Mouse (Mus musculus): ENCODE measurements around the gene Ppp1r9b. TPM values are rescaled to one million over a fixed set of nuclear protein-coding genes. Genes with fewer than 3 reads are reported as not detected.
A peak's percentile ranks its signal among the peaks of the same experiment; 100 is the strongest.

The Ppp1r9b gene
- polyA plus RNA-seq, 1 experiment from 2014 or later: 14.3 TPM

DNA sequence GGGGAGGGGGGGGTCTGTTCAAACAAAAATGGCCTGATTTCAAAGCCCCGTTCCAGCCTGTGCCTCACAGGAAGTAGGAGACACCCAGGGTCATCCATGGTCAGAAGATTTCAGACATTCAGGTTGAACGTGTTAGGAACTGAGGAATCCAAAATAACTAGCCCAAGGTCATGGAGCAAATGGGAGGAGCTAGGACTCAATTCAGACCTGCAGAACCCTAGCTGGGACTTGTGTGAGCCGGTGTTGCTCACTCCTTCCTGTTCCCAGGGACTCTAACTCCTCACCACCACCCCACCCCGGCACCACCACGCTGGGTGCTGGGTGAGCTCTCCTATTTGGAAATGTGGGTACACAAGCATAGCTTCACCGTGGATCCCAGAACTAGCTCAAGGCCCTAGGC is 3.5 kb upstream of the Ppp1r9b start:
- Histone ChIP-seq H3K27ac (ENCODE audit: low read depth) (no peak overlapping the region), H3K4me2 (no peak overlapping the region), H3K4me3 (ENCODE audit: low read depth, low read length) (no peak overlapping the region), H3K36me3 (ENCODE audit: insufficient read depth) (no peaks in the 10 kb centered on the region), H3K9me3 (ENCODE audit: low read depth, low read length) (no peaks in the 10 kb centered on the region), H3K27me3 (ENCODE audit: insufficient read depth, low read length) (no peaks in the 10 kb centered on the region), H3K9ac (no peak overlapping the region), H3K4me1 (ENCODE audit: insufficient read depth) (peaks cover 19% of the 10 kb centered on the region)
- TF ChIP-seq CTCF (IDR thresholded peaks at IDR 0.05; ENCODE audit: low read depth): no peak
- DNase-seq: no peak
- WGBS: 40% methylated on average over 6 of the region's 6 CpGs
- no peak for ATAC-seq (ENCODE audit: insufficient read depth)

GRCm38 (mm10) chr11:94987851-94988250 is 3.0 kb upstream of the Ppp1r9b start:
- no peak for DNase-seq
- H3K36me3 ChIP-seq (ENCODE audit: insufficient read depth): no peaks in the 10 kb centered on the region
- ATAC-seq (ENCODE audit: insufficient read depth): no peak
- H3K4me3 ChIP-seq (ENCODE audit: low read depth, low read length): no peak overlapping the region
- H3K27ac ChIP-seq (ENCODE audit: low read depth): no peak overlapping the region; the same call in 1 of the 2 replicates
- no peak overlapping the region for H3K9ac ChIP-seq
- 77% methylated on average over 8 of the region's 8 CpGs for WGBS
- H3K9me3 ChIP-seq (ENCODE audit: low read depth, low read length): no peaks in the 10 kb centered on the region
- H3K4me2 ChIP-seq: no peak overlapping the region
- H3K27me3 ChIP-seq (ENCODE audit: insufficient read depth, low read length): no peaks in the 10 kb centered on the region
- H3K4me1 ChIP-seq (ENCODE audit: insufficient read depth): peaks cover 21% of the 10 kb centered on the region
- TF ChIP-seq CTCF (IDR thresholded peaks at IDR 0.05; ENCODE audit: low read depth): no peak

GRCm38 (mm10) chr11:94988780-94989561 is 1.9 kb upstream of the Ppp1r9b start:
- Histone ChIP-seq H3K36me3 (ENCODE audit: insufficient read depth) (no peaks in the 10 kb centered on the region), H3K27ac (ENCODE audit: low read depth) (peak overlapping the region; percentile 96), H3K4me3 (ENCODE audit: low read depth, low read length) (peak overlapping the region; percentile 89), H3K27me3 (ENCODE audit: insufficient read depth, low read length) (no peaks in the 10 kb centered on the region), H3K4me2 (peak overlapping the region; percentile 99), H3K9me3 (ENCODE audit: low read depth, low read length) (no peaks in the 10 kb centered on the region), H3K9ac (peak overlapping the region; percentile 60), H3K4me1 (ENCODE audit: insufficient read depth) (peaks cover 25% of the 10 kb centered on the region)
- peak; percentile 49 for DNase-seq
- 15% methylated on average over 10 of the region's 10 CpGs for WGBS
- TF ChIP-seq CTCF (IDR thresholded peaks at IDR 0.05; ENCODE audit: low read depth): no peak
- no peak for ATAC-seq (ENCODE audit: insufficient read depth)

- no peaks in the 10 kb centered on the region for H3K9me3 ChIP-seq (ENCODE audit: low read depth, low read length)
- peak overlapping the region; percentile 89 for H3K4me3 ChIP-seq (ENCODE audit: low read depth, low read length)
- H3K27me3 ChIP-seq (ENCODE audit: insufficient read depth, low read length): no peaks in the 10 kb centered on the region
- peak; percentile 94 for DNase-seq
- H3K4me2 ChIP-seq: peak overlapping the region; percentile 99
- H3K27ac ChIP-seq (ENCODE audit: low read depth): peak overlapping the region; percentile 96
- peaks cover 27% of the 10 kb centered on the region for H3K4me1 ChIP-seq (ENCODE audit: insufficient read depth)
- TF ChIP-seq CTCF (IDR thresholded peaks at IDR 0.05; ENCODE audit: low read depth): no peak
- H3K9ac ChIP-seq: peak overlapping the region; percentile 60
- no peaks in the 10 kb centered on the region for H3K36me3 ChIP-seq (ENCODE audit: insufficient read depth)
- peak; percentile 70 for ATAC-seq (ENCODE audit: insufficient read depth)
- 1% methylated on average over 12 of the region's 12 CpGs for WGBS
Observed at GRCm38 (mm10) chr11:94989562-94990017, 1.2 kb upstream of the Ppp1r9b start.

DNA sequence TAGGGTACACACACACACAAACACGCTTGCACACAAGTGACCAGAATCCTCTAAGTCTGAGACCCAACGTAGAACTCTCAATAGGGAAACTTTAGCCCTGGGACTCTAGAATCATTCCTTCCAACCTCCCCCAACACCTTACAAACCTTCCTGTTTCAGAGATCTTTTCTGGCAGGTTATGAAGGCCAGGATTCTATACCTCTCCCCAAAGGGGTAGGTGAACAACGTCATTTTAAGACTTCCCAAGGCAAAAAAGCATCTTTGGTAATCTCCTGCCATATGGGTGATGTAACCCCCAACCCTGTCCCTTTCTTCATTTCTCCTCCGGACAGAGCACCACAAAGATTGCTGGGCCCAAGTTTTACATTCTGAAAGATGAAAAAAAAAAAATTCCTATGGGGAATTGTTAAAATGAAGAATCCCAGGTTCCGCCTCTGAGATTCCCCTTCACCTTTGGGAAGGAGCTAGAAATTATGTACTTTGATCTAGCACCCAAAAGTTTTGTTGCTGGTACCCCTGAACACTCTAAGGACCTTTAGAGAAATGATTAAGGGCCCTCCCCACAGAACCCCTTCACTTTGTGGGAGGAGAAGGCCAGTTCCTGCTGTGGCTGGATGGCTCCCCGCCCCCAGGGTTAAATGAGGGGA is 610 bp upstream of the Ppp1r9b start:
- no peak for TF ChIP-seq CTCF (IDR thresholded peaks at IDR 0.05; ENCODE audit: low read depth)
- H3K27me3 ChIP-seq (ENCODE audit: insufficient read depth, low read length): no peaks in the 10 kb centered on the region
- H3K36me3 ChIP-seq (ENCODE audit: insufficient read depth): peaks cover 6% of the 10 kb centered on the region; the same call in 1 of the 2 replicates
- no peaks in the 10 kb centered on the region for H3K9me3 ChIP-seq (ENCODE audit: low read depth, low read length)
- DNase-seq (no peak), ATAC-seq (ENCODE audit: insufficient read depth) (no peak)
- WGBS: 42% methylated on average over 6 of the region's 6 CpGs
- H3K4me2 ChIP-seq: peak overlapping the region; percentile 99
- H3K9ac ChIP-seq: peak overlapping the region; percentile 87
- peaks cover 34% of the 10 kb centered on the region for H3K4me1 ChIP-seq (ENCODE audit: insufficient read depth)
- H3K27ac ChIP-seq (ENCODE audit: low read depth): peak overlapping the region; percentile 96
- peak overlapping the region; percentile 89 for H3K4me3 ChIP-seq (ENCODE audit: low read depth, low read length)

- H3K9me3 ChIP-seq (ENCODE audit: low read depth, low read length): no peaks in the 10 kb centered on the region
- peak overlapping the region; percentile 96 for H3K27ac ChIP-seq (ENCODE audit: low read depth)
- DNase-seq (peak; percentile 65), ATAC-seq (ENCODE audit: insufficient read depth) (no peak)
- H3K4me3 ChIP-seq (ENCODE audit: low read depth, low read length): peak overlapping the region; percentile 89
- WGBS: under 1% methylated on average over 97 of the region's 99 CpGs
- peak overlapping the region; percentile 99 for H3K4me2 ChIP-seq
- H3K4me1 ChIP-seq (ENCODE audit: insufficient read depth): peaks cover 35% of the 10 kb centered on the region
- TF ChIP-seq CTCF (IDR thresholded peaks at IDR 0.05; ENCODE audit: low read depth): no peak
- peak overlapping the region; percentile 87 for H3K9ac ChIP-seq
- no peaks in the 10 kb centered on the region for H3K27me3 ChIP-seq (ENCODE audit: insufficient read depth, low read length)
- peaks cover 21% of the 10 kb centered on the region for H3K36me3 ChIP-seq (ENCODE audit: insufficient read depth)
Observed at GRCm38 (mm10) chr11:94991641-94992479, 1.0 kb downstream of the Ppp1r9b start.

All from lung, embryonic 14.5 days (tissue).